Comparison of ENCODE assay signal across 10 mouse cellular contexts in the genomic region with DNA sequence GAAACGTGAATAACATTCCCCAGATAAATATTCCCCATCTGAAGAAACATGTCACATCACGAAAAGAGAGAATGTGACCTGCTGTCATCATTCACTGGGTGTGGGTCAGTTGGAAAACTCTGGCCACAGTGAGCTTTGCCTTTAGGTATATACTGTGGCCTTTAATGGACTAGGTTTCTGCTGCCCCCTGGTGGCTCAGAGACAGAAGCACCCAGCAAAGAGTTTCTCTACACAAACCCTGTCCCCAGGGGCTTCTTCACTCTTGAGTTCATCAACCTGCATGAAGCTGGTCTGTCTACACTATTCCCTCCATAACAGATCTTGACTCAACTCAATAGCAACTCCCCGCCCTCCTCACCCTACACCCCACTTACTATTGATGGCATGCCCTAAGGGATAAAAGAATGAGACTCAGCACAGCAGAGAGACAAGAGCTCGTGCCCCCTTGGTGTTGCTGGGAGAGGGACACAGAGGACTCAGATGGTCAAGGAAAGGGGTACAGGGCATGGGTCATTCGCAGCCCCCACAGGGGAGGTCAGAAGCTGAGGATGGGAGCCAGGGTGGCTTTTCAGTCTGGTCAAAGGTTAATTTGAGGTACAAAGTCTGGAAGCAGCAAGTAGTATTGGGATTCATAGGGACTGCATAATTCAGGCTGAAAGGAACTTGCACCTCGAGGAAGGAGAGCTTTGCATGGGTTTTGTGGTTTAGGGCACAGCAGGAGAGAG. TPM values are rescaled to one million over a fixed set of nuclear protein-coding genes. Genes with fewer than 3 reads are reported as not detected.
DNase-seq lines count a peak whose midpoint lies in the region; ATAC-seq lines count a peak whose summit lies in the region.
"Had no signal": no experiment of that assay in that cellular context is flagged by ENCODE, and none has a peak within 500 bp of the region (broad histone marks: within the 10 kb centered on the region; RNA-seq: fewer than 3 reads in every experiment).

No protein-coding gene starts in this region.

- no peak for ATAC-seq in hindbrain, embryonic 11.5 days (ENCODE audit: low FRiP score)
- ATAC-seq in hindbrain, embryonic 12.5 days (ENCODE audit: low FRiP score): no peak
- peak; percentile 73; the same call in 1 of the 2 replicates for ATAC-seq in kidney, embryonic 14.5 days (ENCODE audit: low FRiP score, low TSS enrichment)
- ATAC-seq in liver, embryonic 11.5 days (replicated peaks; ENCODE audit: low FRiP score): no peak

- DNase-seq in hindbrain, embryonic 11.5 days (ENCODE audit: low spot score): peak; percentile 86
- peak; percentile 47 for DNase-seq in c-Kit-positive CD71-positive TER-119-positive erythroid progenitor cells, embryonic 14.5 days (ENCODE audit: low spot score)
- DNase-seq in gastrocnemius, postnatal 14 days: peak; percentile 58
- DNase-seq in liver, embryonic 11.5 days (ENCODE audit: low spot score): peak; percentile 47
- peak; percentile 26 for DNase-seq in ovary, postnatal 10 days (ENCODE audit: low spot score)
- DNase-seq in testis, postnatal 14 days (ENCODE audit: low spot score): peak; percentile 48

- H3K36me3 ChIP-seq in hindbrain, embryonic 11.5 days (ENCODE audit: control insufficient read depth, insufficient read depth, low read length): no peaks in the 10 kb centered on the region
- H3K36me3 ChIP-seq in hindbrain, embryonic 12.5 days: no peaks in the 10 kb centered on the region
- H3K36me3 ChIP-seq in kidney, embryonic 14.5 days (ENCODE audit: control insufficient read depth, insufficient read depth, low read length): no peaks in the 10 kb centered on the region
- H3K36me3 ChIP-seq in liver, embryonic 11.5 days (ENCODE audit: control insufficient read depth, insufficient read depth, low read length): no peaks in the 10 kb centered on the region
- H3K36me3 ChIP-seq: embryonic facial prominence, embryonic 12.5 days; neural tube, embryonic 12.5 days had no signal

- 28% methylated on average over 6 of the region's 6 CpGs for WGBS in hindbrain, embryonic 11.5 days
- 28% methylated on average over 6 of the region's 6 CpGs for WGBS in hindbrain, embryonic 12.5 days
- 25% methylated on average over 6 of the region's 6 CpGs for WGBS in kidney, embryonic 14.5 days
- WGBS in liver, embryonic 11.5 days: 20% methylated on average over 6 of the region's 6 CpGs

- no peaks in the 10 kb centered on the region for H3K9me3 ChIP-seq in hindbrain, embryonic 11.5 days (ENCODE audit: control insufficient read depth, low read length)
- H3K9me3 ChIP-seq in hindbrain, embryonic 12.5 days (replicated peaks): no peaks in the 10 kb centered on the region
- H3K9me3 ChIP-seq in kidney, embryonic 14.5 days (ENCODE audit: control insufficient read depth, low read length): no peaks in the 10 kb centered on the region
- H3K9me3 ChIP-seq in liver, embryonic 11.5 days (ENCODE audit: control insufficient read depth, low read length): no peaks in the 10 kb centered on the region
- H3K9me3 ChIP-seq: embryonic facial prominence, embryonic 12.5 days; neural tube, embryonic 12.5 days had no signal

- no peak overlapping the region for H3K4me3 ChIP-seq in hindbrain, embryonic 11.5 days (ENCODE audit: low read depth, low read length)
- H3K4me3 ChIP-seq in hindbrain, embryonic 12.5 days: no peak overlapping the region
- no peak overlapping the region for H3K4me3 ChIP-seq in kidney, embryonic 14.5 days (ENCODE audit: low read length)
- no peak overlapping the region for H3K4me3 ChIP-seq in liver, embryonic 11.5 days (ENCODE audit: low read depth, low read length)
- H3K4me3 ChIP-seq: embryonic facial prominence, embryonic 12.5 days; neural tube, embryonic 12.5 days had no signal

- no peak overlapping the region for H3K4me2 ChIP-seq in hindbrain, embryonic 11.5 days (replicated peaks; ENCODE audit: low read depth, low read length)
- no peak overlapping the region for H3K4me2 ChIP-seq in hindbrain, embryonic 12.5 days (replicated peaks)
- H3K4me2 ChIP-seq in kidney, embryonic 14.5 days (replicated peaks; ENCODE audit: low read depth, low read length): no peak overlapping the region
- H3K4me2 ChIP-seq in liver, embryonic 11.5 days: no peak overlapping the region
- H3K4me2 ChIP-seq: embryonic facial prominence, embryonic 12.5 days; neural tube, embryonic 12.5 days had no signal

- H3K27ac ChIP-seq in hindbrain, embryonic 11.5 days (ENCODE audit: low read depth, low read length): no peak overlapping the region
- no peak overlapping the region for H3K27ac ChIP-seq in hindbrain, embryonic 12.5 days
- H3K27ac ChIP-seq in kidney, embryonic 14.5 days (ENCODE audit: low read depth, low read length): no peak overlapping the region
- H3K27ac ChIP-seq in liver, embryonic 11.5 days (ENCODE audit: low read depth, low read length): no peak overlapping the region
- H3K27ac ChIP-seq: embryonic facial prominence, embryonic 12.5 days; neural tube, embryonic 12.5 days had no signal

- no peaks in the 10 kb centered on the region for H3K4me1 ChIP-seq in hindbrain, embryonic 11.5 days (replicated peaks; ENCODE audit: control insufficient read depth, insufficient read depth, low read length)
- no peaks in the 10 kb centered on the region for H3K4me1 ChIP-seq in hindbrain, embryonic 12.5 days
- H3K4me1 ChIP-seq in kidney, embryonic 14.5 days (ENCODE audit: control insufficient read depth, insufficient read depth, low read length): no peaks in the 10 kb centered on the region
- H3K4me1 ChIP-seq in liver, embryonic 11.5 days (replicated peaks; ENCODE audit: control insufficient read depth, insufficient read depth, low read length): no peaks in the 10 kb centered on the region
- H3K4me1 ChIP-seq: embryonic facial prominence, embryonic 12.5 days; neural tube, embryonic 12.5 days had no signal

- intact Hi-C loops in gastrocnemius, postnatal 14 days (cut with DNase I; ENCODE audit: low total_unique reads): no loop called here

- no peaks in the 10 kb centered on the region for H3K27me3 ChIP-seq in hindbrain, embryonic 11.5 days (ENCODE audit: control insufficient read depth, insufficient read depth, low read length)
- no peaks in the 10 kb centered on the region for H3K27me3 ChIP-seq in hindbrain, embryonic 12.5 days
- H3K27me3 ChIP-seq in kidney, embryonic 14.5 days (ENCODE audit: control insufficient read depth, insufficient read depth, low read length): no peaks in the 10 kb centered on the region
- H3K27me3 ChIP-seq in liver, embryonic 11.5 days (replicated peaks; ENCODE audit: control insufficient read depth, insufficient read depth, low read length): no peaks in the 10 kb centered on the region
- H3K27me3 ChIP-seq: embryonic facial prominence, embryonic 12.5 days; neural tube, embryonic 12.5 days had no signal

- no peak overlapping the region for H3K9ac ChIP-seq in hindbrain, embryonic 11.5 days (ENCODE audit: low read depth, low read length)
- no peak overlapping the region for H3K9ac ChIP-seq in hindbrain, embryonic 12.5 days
- no peak overlapping the region for H3K9ac ChIP-seq in kidney, embryonic 14.5 days (ENCODE audit: low read depth, low read length)
- no peak overlapping the region for H3K9ac ChIP-seq in liver, embryonic 11.5 days (ENCODE audit: low read depth, low read length)
- H3K9ac ChIP-seq: embryonic facial prominence, embryonic 12.5 days; neural tube, embryonic 12.5 days had no signal

RNA-seq across cellular contexts. Expression of a gene that starts 11.0 kb away (rescaled TPM):
- polyA plus RNA-seq in hindbrain, embryonic 11.5 days (2014; fragmentation: Nextera tagmentation; extraction: Ambion mirVana): not detected in 2 replicates
- polyA plus RNA-seq in hindbrain, embryonic 12.5 days (2016; fragmentation: Nextera tagmentation; extraction: Ambion mirVana): not detected in 2 replicates
- total RNA-seq in gastrocnemius, postnatal 14 days (2021): not detected
- not detected in 2 replicates for polyA plus RNA-seq in kidney, embryonic 14.5 days (2014; fragmentation: Nextera tagmentation; extraction: Ambion mirVana)
- polyA plus RNA-seq in liver, embryonic 11.5 days (2014; fragmentation: Nextera tagmentation; extraction: Ambion mirVana): not detected in 2 replicates
- polyA plus RNA-seq: embryonic facial prominence, embryonic 12.5 days; neural tube, embryonic 12.5 days had no signal

RNA-seq across cellular contexts. Expression of a gene that starts 19.7 kb away (rescaled TPM):
- polyA plus RNA-seq in hindbrain, embryonic 11.5 days (2014; fragmentation: Nextera tagmentation; extraction: Ambion mirVana): 0.53 and 1.0 TPM in 2 replicates
- polyA plus RNA-seq in hindbrain, embryonic 12.5 days (2016; fragmentation: Nextera tagmentation; extraction: Ambion mirVana): 1.0 and 1.2 TPM in 2 replicates
- total RNA-seq in gastrocnemius, postnatal 14 days (2021): not detected
- polyA plus RNA-seq in kidney, embryonic 14.5 days (2014; fragmentation: Nextera tagmentation; extraction: Ambion mirVana): 0.83 and 1.4 TPM in 2 replicates
- 0.18 and 0.38 TPM in 2 replicates for polyA plus RNA-seq in liver, embryonic 11.5 days (2014; fragmentation: Nextera tagmentation; extraction: Ambion mirVana)

RNA-seq across cellular contexts. Expression of a gene that starts 19.7 kb away (rescaled TPM):
- 79.4 and 81.5 TPM in 2 replicates for polyA plus RNA-seq in hindbrain, embryonic 11.5 days (2014; fragmentation: Nextera tagmentation; extraction: Ambion mirVana)
- polyA plus RNA-seq in hindbrain, embryonic 12.5 days (2016; fragmentation: Nextera tagmentation; extraction: Ambion mirVana): 85.3 and 89.7 TPM in 2 replicates
- 10 to 100 TPM; 23.4 to 26.6 TPM for total RNA-seq in gastrocnemius, postnatal 14 days (2021)
- polyA plus RNA-seq in kidney, embryonic 14.5 days (2014; fragmentation: Nextera tagmentation; extraction: Ambion mirVana): 64.4 and 70.8 TPM in 2 replicates
- polyA plus RNA-seq in liver, embryonic 11.5 days (2014; fragmentation: Nextera tagmentation; extraction: Ambion mirVana): 50.3 and 50.5 TPM in 2 replicates

RNA-seq across cellular contexts. Expression of a gene that starts 27.8 kb away (rescaled TPM):
- not detected in 2 replicates for polyA plus RNA-seq in hindbrain, embryonic 11.5 days (2014; fragmentation: Nextera tagmentation; extraction: Ambion mirVana)
- not detected in 2 replicates for polyA plus RNA-seq in hindbrain, embryonic 12.5 days (2016; fragmentation: Nextera tagmentation; extraction: Ambion mirVana)
- not detected for total RNA-seq in gastrocnemius, postnatal 14 days (2021)
- 1.1 and 1.4 TPM in 2 replicates for polyA plus RNA-seq in kidney, embryonic 14.5 days (2014; fragmentation: Nextera tagmentation; extraction: Ambion mirVana)
- polyA plus RNA-seq in liver, embryonic 11.5 days (2014; fragmentation: Nextera tagmentation; extraction: Ambion mirVana): not detected in 2 replicates
- polyA plus RNA-seq: embryonic facial prominence, embryonic 12.5 days; neural tube, embryonic 12.5 days had no signal

RNA-seq across cellular contexts. Expression of a gene that starts 41.1 kb away (rescaled TPM):
- 0.24 TPM in 1 of 2 replicates, not detected in the other for polyA plus RNA-seq in hindbrain, embryonic 11.5 days (2014; fragmentation: Nextera tagmentation; extraction: Ambion mirVana)
- polyA plus RNA-seq in hindbrain, embryonic 12.5 days (2016; fragmentation: Nextera tagmentation; extraction: Ambion mirVana): not detected in 2 replicates
- total RNA-seq in gastrocnemius, postnatal 14 days (2021): not detected
- 0.54 and 0.93 TPM in 2 replicates for polyA plus RNA-seq in kidney, embryonic 14.5 days (2014; fragmentation: Nextera tagmentation; extraction: Ambion mirVana)
- not detected in 2 replicates for polyA plus RNA-seq in liver, embryonic 11.5 days (2014; fragmentation: Nextera tagmentation; extraction: Ambion mirVana)
- polyA plus RNA-seq: neural tube, embryonic 12.5 days had no signal

Comparison
In these comparisons a context has a peak if more than half of its experiments do, and no peak if none do; other contexts are left out.
1. DNase-seq: peak in every context shown above with its lines; median percentile 86 in hindbrain, embryonic 11.5 days; 58 in gastrocnemius, postnatal 14 days; 48 in testis, postnatal 14 days; 47 in c-Kit-positive CD71-positive TER-119-positive erythroid progenitor cells, embryonic 14.5 days; 47 in liver, embryonic 11.5 days; 26 in ovary, postnatal 10 days.